Mouse (Mus musculus) adrenal gland, postnatal 36 days (tissue): ENCODE results near the gene E2f1. TPM values are rescaled to one million over a fixed set of nuclear protein-coding genes. Genes with fewer than 3 reads are reported as not detected.

Experiments used
- DNase-seq, 2 experiments: peaks; one replicate each; pipeline ENCODE4 v3.0.0; 2021; ENCODE audit warnings: mixed read lengths in 1 of 2
- total RNA-seq, 2 experiments: library from RNA; stranded (reverse); gene quantifications; 2 replicates each; pipeline ENCODE4 v1.2.3; 2021

The E2f1 gene
- total RNA-seq, 2 experiments from 2014 or later: 8.7 to 9.6 TPM

DNA sequence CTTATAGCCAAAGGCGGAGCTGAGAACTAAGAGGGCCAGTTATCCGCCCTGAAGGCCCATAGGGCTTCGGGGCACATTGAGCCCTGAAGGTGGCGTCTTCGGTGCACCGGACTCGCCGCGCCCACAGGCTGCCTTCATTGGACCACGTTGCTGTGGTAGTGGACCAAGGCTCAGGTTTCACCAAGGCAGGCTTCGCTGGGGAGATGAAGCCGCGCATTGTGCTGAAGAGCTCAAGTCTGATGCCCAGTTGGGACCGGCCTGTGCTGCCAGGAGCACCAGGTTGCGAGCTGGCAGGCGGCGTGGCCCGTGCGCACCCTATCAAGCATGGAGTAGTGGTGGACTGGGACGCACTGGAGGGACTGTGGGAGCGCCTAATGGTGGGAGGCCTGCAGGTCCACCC is 17.8 kb downstream of the E2f1 start:
- DNase-seq: no peak

DNA sequence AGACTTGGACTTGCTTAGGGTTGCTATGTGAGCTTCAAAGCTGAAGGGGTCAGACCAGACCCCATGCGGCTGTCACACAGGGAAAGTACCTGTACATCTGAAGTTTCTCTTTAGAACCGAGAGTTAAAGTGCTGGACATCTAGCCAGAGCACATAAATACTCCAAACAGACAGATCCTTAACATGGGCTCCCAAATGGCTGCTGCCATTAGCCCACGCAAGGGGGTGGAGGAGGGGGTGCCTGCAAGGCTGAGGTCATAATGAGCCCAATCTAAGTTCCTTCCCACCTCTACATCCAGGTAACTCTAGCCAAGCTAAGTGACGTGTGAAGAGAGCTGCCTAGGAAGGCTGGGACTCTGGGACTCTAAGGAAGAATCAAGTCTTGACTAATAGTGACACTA is 18.2 kb downstream of the E2f1 start, which contains the start of gene Actl10:
TSS of gene Actl10 (plus strand) at position 301 of the 400 bp plus-strand sequence.
- no peak for DNase-seq

DNA sequence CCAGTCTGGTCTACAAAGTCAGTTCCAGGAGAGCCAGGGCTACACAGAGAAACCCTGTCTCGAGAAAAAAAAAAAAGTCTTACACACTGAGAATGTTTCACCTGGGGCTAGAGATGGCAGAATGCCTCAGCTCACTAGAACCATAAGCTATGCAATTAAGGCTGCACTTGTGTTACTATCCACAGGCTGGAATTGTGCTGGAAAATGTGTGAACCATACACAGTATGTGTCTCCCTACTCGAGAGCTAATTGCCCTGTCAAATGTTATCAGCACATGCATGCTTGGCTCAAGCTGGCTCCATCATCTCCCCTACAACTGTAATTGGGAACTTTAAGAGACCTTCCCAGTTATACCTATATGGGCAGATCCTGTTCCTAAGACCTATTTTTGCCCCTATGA is 18.8 kb downstream of the E2f1 start:
- DNase-seq: no peak

DNA sequence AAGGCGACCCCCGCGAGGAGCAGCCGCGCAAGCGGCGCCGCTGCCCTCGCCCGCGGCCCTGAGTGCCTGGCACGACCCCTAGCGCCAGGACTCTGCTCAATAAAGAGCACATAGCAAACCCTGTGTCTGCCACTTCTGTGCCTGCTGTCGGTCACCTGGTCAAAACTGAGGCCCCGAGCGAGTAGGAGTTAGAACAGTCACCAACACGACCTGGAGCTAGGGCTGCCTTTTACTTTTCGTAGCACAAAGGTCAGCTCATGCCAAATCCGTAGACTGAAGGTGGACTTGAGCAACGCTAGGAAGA is 19.9 kb downstream of the E2f1 start:
- no peak for DNase-seq

DNA sequence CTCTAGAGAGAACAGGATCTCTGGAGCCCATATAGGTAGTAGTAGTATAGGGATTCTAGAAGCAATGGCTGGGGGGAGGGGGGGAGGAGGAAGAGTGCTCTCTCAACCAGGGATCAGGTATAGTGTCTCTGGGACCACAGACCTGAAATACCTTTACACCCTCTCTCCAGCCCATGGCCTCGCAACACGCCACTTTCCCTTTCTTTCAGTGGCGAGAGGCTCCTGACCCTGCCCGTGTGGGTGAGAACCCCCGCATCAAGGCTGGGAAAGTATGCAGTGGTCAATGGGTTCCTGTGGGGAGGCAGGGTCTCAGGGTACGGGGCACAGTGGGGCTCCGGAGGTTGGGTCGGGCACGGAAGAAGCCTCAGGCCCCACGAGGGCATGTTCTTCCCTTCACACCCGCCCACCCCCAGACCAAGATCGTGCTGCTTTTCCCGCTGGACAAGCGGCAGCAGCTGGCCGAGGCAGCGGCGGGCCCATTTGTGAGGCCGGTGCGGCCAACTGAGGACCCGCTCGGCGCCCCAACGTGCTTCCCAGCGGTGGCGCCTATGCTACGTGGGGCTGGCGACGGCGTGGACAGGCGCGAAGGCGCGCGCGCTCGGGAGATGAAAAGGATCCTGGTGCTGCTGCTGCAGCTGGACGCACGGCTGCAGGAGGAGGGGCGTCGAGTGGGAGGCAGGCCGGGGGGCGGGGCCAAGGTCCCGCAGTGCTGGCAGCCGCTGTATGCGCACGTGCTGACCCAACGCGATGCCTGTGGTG is 20.4 kb downstream of the E2f1 start:
- DNase-seq: peak; percentile 79 to 87

DNA sequence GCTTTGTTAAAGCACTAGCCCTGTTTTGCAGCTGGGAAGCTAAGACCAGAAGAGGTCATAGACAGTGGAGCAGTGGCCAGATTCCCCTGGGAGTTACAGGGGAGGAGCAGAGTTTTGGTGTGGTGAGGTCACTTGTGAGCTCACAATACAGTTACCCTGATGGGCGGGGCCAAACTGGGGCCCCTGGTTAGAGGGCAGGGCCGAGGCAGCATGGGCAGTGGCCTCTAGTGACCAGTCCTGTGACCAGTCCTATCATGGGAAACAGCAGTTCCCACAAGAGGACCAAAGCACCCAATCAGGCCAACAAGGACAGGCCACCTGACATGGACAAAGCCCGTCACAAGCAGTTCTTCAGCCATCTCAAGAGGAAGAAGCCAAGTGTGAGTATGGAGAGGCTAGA is 21.0 kb downstream of the E2f1 start:
- peak; percentile 27 to 34 for DNase-seq

DNA sequence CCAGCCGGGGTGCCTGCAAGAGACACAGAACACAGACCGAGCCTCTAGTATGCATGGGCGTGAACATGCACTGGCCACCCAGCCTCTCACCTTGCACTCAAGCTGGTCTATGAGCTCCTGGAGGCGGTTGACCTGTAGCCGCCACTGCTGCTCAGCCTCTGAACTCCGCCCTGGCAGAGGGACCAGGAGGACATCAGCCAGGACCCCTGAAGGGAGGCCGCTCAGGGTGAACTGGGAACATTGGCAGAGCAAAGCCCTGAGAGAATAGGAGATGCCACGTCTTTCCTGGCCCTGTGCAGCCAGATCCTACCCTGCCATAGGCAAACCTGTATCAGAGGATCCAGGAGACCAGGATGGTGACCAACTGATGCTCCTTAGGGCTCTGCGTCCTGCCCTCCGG is 23.0 kb downstream of the E2f1 start, which contains the start of gene 1700003F12Rik:
TSS of gene 1700003F12Rik (plus strand) at position 375 of the 400 bp plus-strand sequence.
- no peak for DNase-seq

DNA sequence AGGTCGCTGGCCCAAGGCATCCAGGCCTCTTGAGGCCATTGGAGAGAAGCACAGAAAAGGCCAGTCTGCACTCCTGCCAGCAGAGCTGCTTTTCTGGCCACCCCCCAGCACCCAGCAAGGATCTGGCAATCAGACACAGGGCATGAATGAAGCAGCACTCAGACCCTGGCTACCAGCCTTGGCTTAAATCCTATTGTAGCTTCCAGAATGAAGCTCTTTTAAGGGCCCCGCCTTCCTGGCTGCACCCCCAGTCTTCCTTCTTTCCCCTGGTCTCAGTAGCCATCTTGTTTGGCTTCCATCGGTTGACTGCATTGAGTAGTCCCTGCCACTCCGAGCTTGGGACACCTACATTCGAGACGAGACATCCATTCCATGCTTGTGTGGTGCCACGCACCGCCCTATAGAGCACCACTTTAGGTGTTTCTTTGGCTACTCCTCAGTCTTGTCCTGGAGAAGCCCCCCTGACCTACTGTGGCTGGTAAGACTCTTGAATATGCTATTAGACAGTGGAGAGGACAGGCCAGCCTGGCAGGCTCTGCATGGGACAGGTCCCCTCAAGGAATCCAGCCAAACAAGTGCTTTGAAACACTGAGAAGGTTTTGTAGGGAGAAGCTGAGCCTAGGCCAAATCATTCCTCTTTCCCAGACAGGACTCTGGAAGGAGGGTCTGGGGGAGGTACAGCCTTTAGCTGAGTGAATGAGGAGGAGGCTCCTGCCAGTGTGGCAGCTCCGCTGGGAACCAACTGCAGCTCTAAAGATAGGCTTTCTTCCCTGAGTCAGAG is 25.9 kb downstream of the E2f1 start:
- peak in 1 of 2 experiments; percentile 36 for DNase-seq

DNA sequence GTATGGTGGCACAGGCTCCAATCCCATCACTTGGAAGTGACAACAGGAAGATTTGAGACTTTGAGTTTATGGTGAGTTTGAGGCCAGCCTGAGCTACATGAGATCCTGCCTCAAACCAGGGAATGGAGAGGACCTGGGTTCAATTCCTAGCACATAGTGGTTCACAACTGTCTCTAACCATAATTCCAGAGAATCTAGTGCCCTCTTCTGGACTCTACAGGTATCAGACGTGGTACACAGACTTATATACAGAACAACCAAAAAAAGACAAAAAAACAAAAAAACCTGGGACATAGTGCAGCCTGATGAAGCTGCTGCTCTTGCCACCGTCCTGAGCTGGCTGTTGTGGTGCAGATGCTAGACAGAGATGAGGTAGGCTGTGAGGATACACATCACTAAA is 28.1 kb downstream of the E2f1 start:
- no peak for DNase-seq

DNA sequence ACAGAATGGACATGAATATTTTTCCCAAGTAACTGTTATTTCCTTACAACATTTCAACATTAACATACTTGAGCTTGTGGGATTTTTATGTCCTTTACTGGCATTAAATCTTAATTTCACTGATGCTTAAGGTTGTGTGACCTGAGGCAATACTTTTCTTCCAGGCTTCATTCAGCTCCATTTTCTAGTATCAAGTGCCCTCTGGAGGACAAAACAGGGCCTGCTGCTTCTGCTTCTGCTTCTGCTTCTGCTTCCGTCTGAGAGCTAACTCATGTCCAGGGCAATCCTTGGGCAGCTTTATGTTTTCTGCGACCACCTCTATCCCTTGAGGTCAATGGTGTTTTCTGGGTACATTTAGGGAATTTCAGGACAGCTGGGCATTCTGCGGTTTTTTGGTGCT is 30.0 kb downstream of the E2f1 start:
- peak; percentile 28 to 53 for DNase-seq

DNA sequence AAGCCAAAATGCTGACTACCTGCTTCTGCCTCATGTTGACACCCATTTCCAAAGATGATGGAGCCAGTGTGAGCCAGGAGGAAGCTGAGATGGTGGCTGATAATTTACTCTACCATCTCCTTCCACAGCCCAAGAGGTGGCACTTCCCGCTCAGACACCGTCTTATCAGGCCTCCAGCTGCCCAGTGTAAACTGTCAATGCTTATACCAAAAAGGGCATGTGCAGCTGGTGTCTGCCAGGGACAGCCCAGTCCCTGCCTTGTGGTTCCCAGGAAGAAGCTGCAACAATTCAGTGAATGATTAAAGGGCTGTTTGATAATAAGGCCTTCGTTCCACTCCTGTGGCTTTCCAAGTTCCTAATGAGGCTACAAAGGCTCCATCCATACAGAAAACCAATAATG is 31.0 kb downstream of the E2f1 start:
- no peak for DNase-seq

DNA sequence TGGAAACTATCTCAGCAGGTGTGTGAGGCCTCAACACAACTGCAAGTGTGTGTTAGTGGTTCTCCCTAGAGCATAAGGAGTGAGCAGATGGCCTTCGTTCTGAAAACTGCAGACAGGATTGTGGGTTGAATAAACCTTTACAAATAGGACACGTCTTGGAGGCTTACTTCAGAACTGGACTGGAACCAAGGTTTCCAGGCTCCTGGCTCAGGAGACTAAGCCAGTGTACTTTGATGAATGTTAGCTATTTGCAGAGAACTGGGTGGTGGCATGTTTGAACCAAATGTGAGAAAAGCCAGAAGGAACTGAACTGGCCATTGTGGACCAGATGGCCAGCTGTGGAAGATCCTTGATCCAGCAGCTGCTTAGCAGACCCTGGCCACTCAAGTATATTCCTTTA is 31.4 kb downstream of the E2f1 start:
- no peak for DNase-seq

DNA sequence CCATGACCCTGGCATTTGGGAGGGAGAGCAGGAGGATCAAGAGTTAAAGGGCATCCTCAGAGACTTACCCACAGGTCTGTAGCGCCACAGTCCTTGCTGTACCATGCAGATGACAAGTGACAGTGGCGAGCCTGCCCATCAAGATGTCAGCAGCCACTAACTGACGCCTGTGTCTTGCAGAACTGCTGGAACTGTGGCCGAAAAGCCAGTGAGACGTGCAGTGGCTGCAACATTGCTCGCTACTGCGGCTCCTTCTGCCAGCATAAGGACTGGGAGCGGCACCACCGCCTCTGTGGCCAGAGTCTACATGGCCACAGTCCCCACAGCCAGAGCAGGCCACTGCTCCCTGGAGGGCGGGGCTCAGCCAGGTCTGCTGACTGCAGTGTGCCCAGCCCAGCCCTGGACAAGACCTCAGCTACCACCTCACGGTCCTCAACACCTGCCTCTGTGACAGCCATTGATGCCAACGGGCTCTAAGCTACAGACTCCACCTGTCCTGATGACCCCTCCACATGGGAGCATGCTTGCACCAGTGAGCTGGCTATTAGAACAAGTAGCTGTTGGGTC is 34.9 kb downstream of the E2f1 start:
- no peak for DNase-seq

DNA sequence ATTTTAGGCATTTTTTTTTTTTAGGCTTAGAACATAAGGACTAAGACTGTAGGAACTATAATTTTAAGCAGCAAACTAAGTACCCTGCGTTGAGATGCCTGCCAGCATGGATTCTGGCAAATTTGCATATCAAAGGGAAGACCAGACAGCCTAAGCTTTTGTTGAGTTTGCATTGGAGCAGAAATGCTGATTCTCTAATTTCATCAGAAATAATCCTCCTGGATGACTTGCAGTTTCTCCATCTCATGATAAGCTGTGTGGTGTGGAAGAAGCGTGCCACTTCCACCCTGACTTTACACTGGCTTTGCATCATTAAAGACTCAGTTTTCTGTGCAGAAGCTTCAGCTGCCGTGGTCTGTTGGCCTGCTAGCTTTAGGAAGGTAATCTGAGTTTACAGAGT is 36.8 kb downstream of the E2f1 start:
- no peak for DNase-seq

DNA sequence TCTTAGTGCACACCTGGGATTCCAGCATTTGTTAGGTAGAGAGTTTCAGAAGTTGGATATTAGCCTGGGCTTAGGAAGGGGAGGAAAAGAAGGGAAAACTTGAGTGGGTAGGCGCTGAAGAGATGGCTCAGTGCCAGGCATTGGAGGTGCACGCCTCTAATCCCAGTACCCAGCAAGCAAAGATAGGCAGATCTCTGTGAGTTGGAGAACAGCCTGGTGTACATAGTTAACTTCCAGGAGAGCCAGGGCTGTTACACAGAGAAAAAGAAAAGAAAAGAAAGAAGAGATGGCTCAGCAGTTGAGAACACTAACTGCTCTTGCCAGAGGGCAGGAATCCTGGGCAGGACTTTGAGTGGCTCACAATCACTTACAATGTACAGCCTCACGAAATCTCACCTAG is 43.2 kb downstream of the E2f1 start:
- DNase-seq: no peak

DNA sequence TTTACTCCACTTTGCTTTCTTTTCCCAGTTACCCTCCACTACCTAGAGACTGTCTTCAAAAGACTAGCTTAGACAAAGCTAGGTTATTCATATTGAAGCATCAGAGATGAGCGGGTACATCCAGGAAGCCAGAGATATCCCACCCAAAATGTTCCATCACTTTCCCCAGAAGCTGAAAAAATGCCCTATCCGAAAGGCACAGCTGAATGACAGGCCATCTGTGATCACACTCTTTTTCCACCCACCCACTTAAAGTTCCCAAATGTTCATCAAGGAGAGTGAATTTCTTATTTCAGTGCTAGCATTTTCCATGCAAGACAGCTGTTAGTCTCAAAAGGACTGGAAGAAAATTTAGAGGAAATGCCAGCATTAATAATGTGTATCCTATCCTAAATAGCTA is 44.4 kb downstream of the E2f1 start:
- DNase-seq: no peak

DNA sequence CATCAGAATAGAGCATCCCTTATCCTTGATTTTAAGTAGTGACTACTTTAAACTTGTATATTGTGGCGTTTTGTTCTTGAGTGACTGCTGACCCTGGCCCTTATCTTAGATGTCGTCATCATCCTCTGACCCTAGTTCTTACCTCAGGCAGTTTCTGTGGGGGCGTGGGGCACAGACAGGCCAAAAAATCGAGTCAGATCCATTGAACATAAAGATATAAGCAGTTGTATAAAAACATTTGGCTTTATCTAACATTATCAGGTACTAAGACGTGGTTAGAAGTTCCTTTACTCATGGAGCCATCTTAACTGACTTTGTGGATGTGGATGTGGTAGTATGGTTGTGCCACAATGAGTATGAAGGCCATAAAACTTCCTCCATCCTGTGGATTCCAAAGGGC is 47.4 kb downstream of the E2f1 start:
- DNase-seq: no peak

DNA sequence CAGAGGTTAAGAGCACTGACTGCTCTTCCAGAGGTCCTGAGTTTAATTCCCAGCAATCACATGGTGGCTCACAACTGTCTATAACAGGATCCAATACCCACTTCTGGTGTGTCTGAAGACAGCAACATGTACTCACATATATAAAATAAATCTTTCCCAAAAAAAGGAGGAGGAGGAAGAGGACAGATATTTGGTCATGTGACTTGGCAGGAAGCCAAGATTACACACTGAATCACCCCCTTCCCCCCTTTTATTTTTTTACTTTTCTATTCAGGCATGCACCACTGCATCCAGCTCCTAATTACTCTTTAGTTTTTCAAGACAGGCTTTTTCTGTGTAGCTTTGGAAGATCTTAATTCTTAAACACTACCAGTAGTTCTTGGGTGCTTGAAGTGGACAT is 48.2 kb downstream of the E2f1 start:
- no peak for DNase-seq

DNA sequence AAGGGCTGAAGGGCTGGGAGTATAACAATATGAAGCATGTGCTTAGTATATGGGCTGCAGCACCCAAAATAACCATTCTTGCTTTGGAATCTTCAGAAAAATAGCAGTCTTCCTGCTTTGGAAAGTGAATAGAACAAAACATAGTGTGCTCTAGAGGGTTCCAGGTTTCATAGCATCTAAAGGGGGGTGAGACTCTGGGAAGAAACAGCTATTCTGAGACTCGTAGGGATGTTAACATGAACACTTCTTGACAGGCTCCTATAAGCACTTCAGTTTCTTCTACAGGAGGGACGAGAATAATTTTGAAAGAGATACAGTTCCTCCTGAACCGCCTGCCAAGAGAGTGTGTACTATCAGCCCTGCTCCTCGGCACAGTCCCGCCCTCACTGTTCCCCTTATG is 52.3 kb downstream of the E2f1 start:
- no peak for DNase-seq

DNA sequence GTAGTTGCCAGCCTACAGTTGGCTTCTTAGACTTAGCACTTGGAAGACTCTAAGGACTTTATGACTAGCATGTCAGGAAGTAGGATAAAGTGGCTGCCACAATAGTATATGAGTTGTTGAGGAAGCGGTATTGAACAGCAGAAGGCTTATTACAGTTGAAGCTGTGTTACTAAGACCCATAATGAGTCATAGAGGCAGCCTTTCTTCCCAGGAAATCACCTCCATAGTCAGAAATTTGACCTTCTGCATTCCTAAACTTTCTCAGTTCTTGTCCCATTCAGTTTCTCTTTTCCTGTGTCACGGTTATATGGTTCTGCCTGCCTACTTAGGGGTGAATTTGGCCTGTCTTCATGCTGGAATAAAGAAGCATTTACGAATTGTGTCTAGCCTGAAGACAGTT is 52.7 kb downstream of the E2f1 start:
- no peak for DNase-seq

DNA sequence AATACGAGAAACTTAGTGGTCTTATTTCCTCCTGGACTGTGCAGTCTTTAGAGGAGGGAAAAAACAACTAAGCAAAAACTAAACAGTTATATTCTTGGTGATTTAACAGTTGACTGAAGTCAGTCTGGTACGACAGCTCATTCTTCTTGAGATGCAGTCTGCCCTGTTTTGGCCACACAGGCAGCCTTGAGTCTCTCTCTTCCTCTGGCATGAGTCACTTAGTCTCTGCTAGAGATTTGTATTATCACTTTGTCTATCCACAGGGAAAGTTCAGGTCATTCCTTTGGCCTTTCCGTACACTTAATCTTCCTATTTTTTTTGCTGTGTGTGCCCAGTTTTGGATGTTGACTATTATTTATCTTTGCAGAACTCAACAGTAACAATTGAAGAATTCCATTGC is 59.6 kb downstream of the E2f1 start:
- DNase-seq: peak; percentile 29 to 38
